Mouse (Mus musculus) embryonic facial prominence, embryonic 10.5 days (tissue): ENCODE data around the gene Serpinb6b. TPM values are rescaled to one million over a fixed set of nuclear protein-coding genes. Genes with fewer than 3 reads are reported as not detected.
"Not testable (repeated sequence)": the region's sequence is repeated elsewhere in the genome, so short reads cannot be mapped to it uniquely, and the experiment has no call there.

Experiments
- DNase-seq: peaks from one replicate; pipeline ENCODE4 v3.0.0-alpha.2; 2017; ENCODE audit warnings: low spot score
- H3K27ac ChIP-seq: fragments of 300-500 bp; sonication (generic); replicated peaks from 2 replicates; pipeline ENCODE4 v1.5.1; 2016; ENCODE audit warnings: mild to moderate bottlenecking
- H3K27me3 ChIP-seq: fragments of 300-500 bp; sonication (generic); replicated peaks from 2 replicates; pipeline ENCODE4 v1.6.1; 2016; ENCODE audit warnings: low read depth, mild to moderate bottlenecking; ENCODE audit not compliant: poor library complexity, severe bottlenecking
- H3K36me3 ChIP-seq: fragments of 300-500 bp; sonication (generic); replicated peaks from 2 replicates; pipeline ENCODE4 v1.6.1; 2016; ENCODE audit warnings: mild to moderate bottlenecking, moderate library complexity
- H3K4me1 ChIP-seq: fragments of 300-500 bp; sonication (generic); 2 replicates; pipeline ENCODE4 v1.6.1; 2016
- H3K4me3 ChIP-seq: fragments of 300-500 bp; sonication (generic); 2 replicates; pipeline ENCODE4 v1.5.1; 2016; ENCODE audit warnings: mild to moderate bottlenecking, moderate library complexity
- H3K9me3 ChIP-seq: fragments of 300-500 bp; sonication (generic); 2 replicates; pipeline ENCODE4 v1.6.1; 2016; ENCODE audit warnings: mild to moderate bottlenecking
- WGBS: fragments of 180-500 bp; shearing (Covaris S2); methylation state at CpG from one replicate; pipeline ENCODE4 v1.1.7; 2016; 5-methylcytosine and 5-hydroxymethylcytosine counted together
- polyA plus RNA-seq: library from polyadenylated mRNA; unstranded; fragments of >200 nt; fragmentation: Nextera tagmentation; extraction: Ambion mirVana; gene quantifications from 2 replicates; pipeline ENCODE4 v1.2.1, GENCODE M21; 2016

The Serpinb6b gene
- 1.1 and 1.7 TPM in 2 replicates for polyA plus RNA-seq

- Histone ChIP-seq H3K36me3 (no peaks in the 10 kb centered on the region), H3K9me3 (no peaks in the 10 kb centered on the region), H3K27ac (peak within 1 kb of the TSS; percentile 63; the same call in 1 of the 2 replicates), H3K4me1 (peaks cover 11% of the 10 kb centered on the region), H3K4me3 (peak within 1 kb of the TSS; percentile 46), H3K27me3 (no peaks in the 10 kb centered on the region)
- peak; percentile 59 for DNase-seq
- 38% methylated on average over 16 of the region's 16 CpGs for WGBS
These were observed at the start of gene Serpinb6b for GRCm38 (mm10) chr13:32964989-32965811. Gene Serpinb6b, plus strand, starts transcription at chr13:32965209.

- no peaks in the 10 kb centered on the region for H3K9me3 ChIP-seq
- no peak overlapping the region for H3K4me3 ChIP-seq
- H3K36me3 ChIP-seq = no peaks in the 10 kb centered on the region
- no peaks in the 10 kb centered on the region for H3K4me1 ChIP-seq
- H3K27me3 ChIP-seq = no peaks in the 10 kb centered on the region
- DNase-seq = no peak
- no peak overlapping the region for H3K27ac ChIP-seq
These were observed 42.4 kb upstream of the Serpinb6b start for GRCm38 (mm10) chr13:32922622-32923021.

- WGBS = 65% methylated on average over 7 of the region's 7 CpGs
- Histone ChIP-seq H3K4me1 (no peaks in the 10 kb centered on the region), H3K27me3 (no peaks in the 10 kb centered on the region), H3K27ac (no peak overlapping the region), H3K9me3 (no peaks in the 10 kb centered on the region), H3K36me3 (no peaks in the 10 kb centered on the region), H3K4me3 (no peak overlapping the region)
- DNase-seq = no peak
These were observed 40.2 kb upstream of the Serpinb6b start for GRCm38 (mm10) chr13:32924578-32925360.

- WGBS = 80% methylated on average over 2 of the region's 2 CpGs
These were observed 38.3 kb upstream of the Serpinb6b start for GRCm38 (mm10) chr13:32926661-32927060.

GRCm38 (mm10) chr13:32927241-32927640 lies 37.8 kb upstream of the Serpinb6b start:
- H3K4me3 ChIP-seq = no peak overlapping the region

More at GRCm38 (mm10) chr13:32926661-32927060, 38.3 kb upstream of the Serpinb6b start:
- Histone ChIP-seq H3K9me3 (no peaks in the 10 kb centered on the region), H3K36me3 (no peaks in the 10 kb centered on the region), H3K4me1 (no peaks in the 10 kb centered on the region), H3K27ac (no peak overlapping the region), H3K27me3 (no peaks in the 10 kb centered on the region), H3K4me3 (no peak overlapping the region)
- no peak for DNase-seq

GRCm38 (mm10) chr13:32929107-32929750 lies 35.8 kb upstream of the Serpinb6b start:
- no peaks in the 10 kb centered on the region for H3K36me3 ChIP-seq
- H3K4me3 ChIP-seq = no peak overlapping the region
- H3K4me1 ChIP-seq = no peaks in the 10 kb centered on the region
- no peaks in the 10 kb centered on the region for H3K9me3 ChIP-seq
- H3K27ac ChIP-seq = no peak overlapping the region
- H3K27me3 ChIP-seq = no peaks in the 10 kb centered on the region
- DNase-seq = no peak
- 79% methylated on average over 2 of the region's 2 CpGs for WGBS

More at GRCm38 (mm10) chr13:32927241-32927640, 37.8 kb upstream of the Serpinb6b start:
- no peaks in the 10 kb centered on the region for H3K4me1 ChIP-seq
- no peak overlapping the region for H3K27ac ChIP-seq
- no peaks in the 10 kb centered on the region for H3K27me3 ChIP-seq
- 85% methylated on average over 1 of the region's 1 CpGs for WGBS
- no peak for DNase-seq
- H3K9me3 ChIP-seq = no peaks in the 10 kb centered on the region
- no peaks in the 10 kb centered on the region for H3K36me3 ChIP-seq

GRCm38 (mm10) chr13:32934706-32935381 lies 30.2 kb upstream of the Serpinb6b start:
- H3K36me3 ChIP-seq = no peaks in the 10 kb centered on the region
- H3K27me3 ChIP-seq = no peaks in the 10 kb centered on the region
- WGBS = 37% methylated on average over 1 of the region's 1 CpGs
- H3K4me3 ChIP-seq = no peak overlapping the region
- no peaks in the 10 kb centered on the region for H3K4me1 ChIP-seq
- DNase-seq = no peak
- H3K27ac ChIP-seq = no peak overlapping the region
- H3K9me3 ChIP-seq = no peaks in the 10 kb centered on the region

GRCm38 (mm10) chr13:32938275-32938674 lies 26.7 kb upstream of the Serpinb6b start:
- not testable (repeated sequence) for H3K4me1 ChIP-seq, DNase-seq, H3K4me3 ChIP-seq, H3K36me3 ChIP-seq, H3K27ac ChIP-seq, H3K9me3 ChIP-seq, H3K27me3 ChIP-seq
- whole genome bisulfite sequencing = 85% methylated on average over 4 of the region's 4 CpGs

- not testable (repeated sequence) for H3K4me3 ChIP-seq, H3K36me3 ChIP-seq, H3K4me1 ChIP-seq, DNase-seq, H3K27ac ChIP-seq, H3K27me3 ChIP-seq, H3K9me3 ChIP-seq
- 84% methylated on average over 3 of the region's 3 CpGs for WGBS
These were observed 25.8 kb upstream of the Serpinb6b start for GRCm38 (mm10) chr13:32939191-32939590.

- H3K27ac ChIP-seq = no peak overlapping the region
- H3K9me3 ChIP-seq = no peaks in the 10 kb centered on the region
- H3K4me1 ChIP-seq = no peaks in the 10 kb centered on the region
- no peaks in the 10 kb centered on the region for H3K36me3 ChIP-seq
- no peak for DNase-seq
- WGBS = 66% methylated on average over 4 of the region's 4 CpGs
- no peaks in the 10 kb centered on the region for H3K27me3 ChIP-seq
- no peak overlapping the region for H3K4me3 ChIP-seq
These were observed 8.5 kb upstream of the Serpinb6b start for GRCm38 (mm10) chr13:32956537-32956936.

- Histone ChIP-seq H3K27ac (no peak overlapping the region), H3K27me3 (no peaks in the 10 kb centered on the region), H3K9me3 (no peaks in the 10 kb centered on the region), H3K36me3 (no peaks in the 10 kb centered on the region), H3K4me3 (no peak overlapping the region), H3K4me1 (no peaks in the 10 kb centered on the region)
- 85% methylated on average over 4 of the region's 4 CpGs for WGBS
- no peak for DNase-seq
These were observed 7.1 kb upstream of the Serpinb6b start for GRCm38 (mm10) chr13:32957917-32958316.

- not testable (repeated sequence) for H3K4me3 ChIP-seq, DNase-seq, H3K36me3 ChIP-seq, H3K9me3 ChIP-seq, H3K4me1 ChIP-seq, H3K27ac ChIP-seq, H3K27me3 ChIP-seq
- WGBS = 86% methylated on average over 7 of the region's 7 CpGs
These were observed 6.5 kb upstream of the Serpinb6b start for GRCm38 (mm10) chr13:32958521-32958920.
